Mouse (Mus musculus) frontal cortex, postnatal 25 days (tissue): Measurements from ENCODE around the gene Adat3.
A peak's percentile ranks its signal among the peaks of the same experiment; 100 is the strongest.

Experiments used
- DNase-seq, 2 experiments: peaks; one replicate each; pipeline ENCODE4 v3.0.0; 2022; ENCODE audit warnings: low spot score in 2 of 2

Adat3 gene

DNA sequence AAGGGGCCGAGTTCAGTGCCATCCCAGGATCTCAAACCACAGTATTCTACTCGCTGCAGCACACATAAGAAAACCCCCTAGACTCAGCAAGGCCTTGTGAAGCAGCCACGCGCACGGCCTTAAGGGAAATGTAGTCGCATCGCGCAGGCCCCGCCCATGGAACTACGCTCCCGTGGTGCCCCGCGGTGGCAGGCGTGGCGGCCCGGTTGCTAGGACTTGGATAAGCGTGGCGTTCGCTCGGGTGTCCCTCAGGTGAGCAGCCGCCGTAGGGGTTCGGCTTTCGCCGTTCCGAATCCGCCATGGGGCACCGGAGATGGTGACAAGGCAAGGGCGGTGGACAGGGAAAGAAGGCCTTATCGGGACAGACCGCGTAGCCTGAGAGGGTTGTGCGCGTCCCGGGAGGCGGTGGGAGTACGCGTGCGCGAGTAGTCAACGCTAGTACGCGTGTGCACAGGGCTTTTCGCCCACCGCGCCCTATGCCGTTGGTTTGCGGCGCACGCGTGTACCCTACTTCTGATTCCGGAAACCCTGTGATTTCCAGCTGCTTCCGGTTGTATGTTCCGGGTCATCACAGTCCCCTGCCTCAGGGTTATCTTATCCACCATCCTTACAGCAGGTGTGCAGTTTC lies at the start of gene Adat3, which contains the start of gene Scamp4:
Gene Adat3 (plus strand): TSS at position 183 of the 628 bp plus-strand sequence.
Gene Scamp4 (plus strand): TSS at position 175 of the 628 bp plus-strand sequence.
- peak; percentile 94 to 95 for DNase-seq

DNA sequence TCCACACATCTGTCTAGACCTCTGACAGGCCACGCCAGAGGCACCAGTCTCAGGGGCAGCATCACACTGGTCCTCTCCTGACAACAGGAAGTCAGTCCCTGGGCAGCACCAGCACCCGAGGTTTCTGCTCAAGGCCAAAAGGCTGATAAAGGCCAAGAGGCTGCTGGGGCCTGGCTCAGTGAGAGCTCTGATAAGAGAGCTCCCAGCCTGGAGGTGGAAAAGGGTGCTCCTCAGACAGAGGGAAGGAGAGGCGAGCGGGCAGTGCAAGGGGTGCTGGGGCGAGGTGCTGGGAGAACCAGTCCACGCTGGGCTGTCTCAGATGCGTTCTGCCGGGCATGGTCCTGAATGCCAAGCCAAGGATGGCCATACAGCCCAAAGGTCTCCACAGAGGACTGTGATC lies 49.1 kb upstream of the Adat3 start:
- no peak for DNase-seq

DNA sequence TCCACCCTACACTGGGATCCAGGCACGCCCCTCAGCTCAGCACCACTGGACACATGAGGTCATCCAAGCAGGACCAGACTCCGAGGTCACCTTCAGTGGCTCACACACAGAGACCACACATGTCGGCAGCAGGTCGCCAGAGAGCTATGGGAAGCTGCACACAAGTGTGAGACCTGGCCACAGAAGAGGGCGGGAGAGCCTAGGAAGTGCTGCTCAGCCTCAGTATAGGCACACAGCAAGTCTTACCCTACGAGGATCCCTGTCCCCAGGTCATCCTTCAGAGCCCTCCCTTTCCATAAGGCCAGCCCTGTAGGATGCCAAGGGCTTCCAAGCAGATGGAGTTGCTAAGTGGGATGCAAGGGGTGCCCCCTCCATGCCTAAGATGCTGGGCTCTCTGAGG lies 48.7 kb upstream of the Adat3 start:
- DNase-seq: no peak

DNA sequence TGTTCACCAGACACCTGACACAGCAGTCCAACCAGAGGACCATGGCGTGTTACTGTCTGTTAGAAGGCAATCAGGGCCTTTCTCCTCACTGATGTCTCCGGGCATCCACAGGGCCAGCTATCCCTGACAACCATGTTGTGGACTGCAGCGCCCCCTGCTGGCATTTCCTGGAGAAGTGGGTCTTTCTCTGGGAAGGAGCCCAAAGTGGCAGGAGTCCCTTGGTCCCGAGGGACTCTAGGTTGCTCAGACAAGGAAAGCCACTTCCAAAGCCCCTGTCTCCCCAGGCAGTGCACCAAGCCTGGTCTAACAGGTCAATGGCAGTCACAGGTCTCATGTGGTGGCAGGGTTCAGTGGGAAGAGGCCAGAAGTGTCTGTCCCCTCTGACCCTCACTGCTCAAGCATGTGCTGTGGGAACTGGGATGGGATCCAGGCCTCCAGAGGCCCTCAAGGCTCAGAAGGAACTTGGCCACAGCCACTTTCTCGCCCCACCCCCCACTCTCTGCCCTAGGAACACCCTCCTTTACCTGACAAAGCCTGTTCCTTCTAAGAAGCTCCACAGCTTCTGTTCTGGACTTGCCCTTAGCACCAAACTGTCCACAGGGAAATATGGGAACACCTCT lies 45.2 kb upstream of the Adat3 start:
- DNase-seq: peak; percentile 65 to 70

DNA sequence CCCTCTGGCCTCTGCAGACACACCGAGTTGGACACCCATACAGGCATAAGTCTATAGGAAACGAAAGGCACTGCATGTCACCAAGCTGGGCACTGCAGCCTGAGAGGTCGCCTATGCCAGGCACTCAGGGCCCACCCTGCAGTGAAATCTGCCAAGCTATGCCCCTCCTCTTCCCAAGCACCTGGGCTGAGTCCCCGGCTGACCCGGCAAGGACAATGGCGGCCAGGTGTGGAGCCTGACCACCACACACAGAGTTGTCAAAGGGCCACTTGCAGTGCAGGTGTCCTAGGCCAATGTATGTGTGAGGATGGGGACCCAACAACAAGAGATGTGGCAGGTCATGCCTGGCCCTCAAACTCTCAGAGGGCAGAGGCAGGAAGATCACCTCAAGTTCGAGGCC lies 43.2 kb upstream of the Adat3 start:
- no peak for DNase-seq

DNA sequence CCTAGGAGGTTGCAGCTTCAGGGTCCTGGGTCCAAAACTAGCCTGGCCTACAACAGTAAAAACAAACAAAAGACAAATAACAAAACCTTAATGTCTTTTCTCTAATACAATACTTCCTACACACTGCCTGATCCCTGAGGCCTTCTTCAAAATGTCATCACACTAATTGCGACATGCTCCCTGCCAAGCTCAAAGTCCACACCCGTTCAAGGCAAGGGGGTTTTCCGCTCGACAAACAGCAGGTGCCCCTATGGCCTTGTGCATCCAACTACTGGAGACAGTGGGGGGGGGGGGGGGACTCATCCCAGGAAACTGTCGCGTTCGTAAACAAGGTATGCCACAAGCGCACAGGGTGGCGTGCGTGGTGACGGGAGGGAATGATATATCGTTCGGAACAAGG lies 42.1 kb upstream of the Adat3 start:
- DNase-seq: no peak

DNA sequence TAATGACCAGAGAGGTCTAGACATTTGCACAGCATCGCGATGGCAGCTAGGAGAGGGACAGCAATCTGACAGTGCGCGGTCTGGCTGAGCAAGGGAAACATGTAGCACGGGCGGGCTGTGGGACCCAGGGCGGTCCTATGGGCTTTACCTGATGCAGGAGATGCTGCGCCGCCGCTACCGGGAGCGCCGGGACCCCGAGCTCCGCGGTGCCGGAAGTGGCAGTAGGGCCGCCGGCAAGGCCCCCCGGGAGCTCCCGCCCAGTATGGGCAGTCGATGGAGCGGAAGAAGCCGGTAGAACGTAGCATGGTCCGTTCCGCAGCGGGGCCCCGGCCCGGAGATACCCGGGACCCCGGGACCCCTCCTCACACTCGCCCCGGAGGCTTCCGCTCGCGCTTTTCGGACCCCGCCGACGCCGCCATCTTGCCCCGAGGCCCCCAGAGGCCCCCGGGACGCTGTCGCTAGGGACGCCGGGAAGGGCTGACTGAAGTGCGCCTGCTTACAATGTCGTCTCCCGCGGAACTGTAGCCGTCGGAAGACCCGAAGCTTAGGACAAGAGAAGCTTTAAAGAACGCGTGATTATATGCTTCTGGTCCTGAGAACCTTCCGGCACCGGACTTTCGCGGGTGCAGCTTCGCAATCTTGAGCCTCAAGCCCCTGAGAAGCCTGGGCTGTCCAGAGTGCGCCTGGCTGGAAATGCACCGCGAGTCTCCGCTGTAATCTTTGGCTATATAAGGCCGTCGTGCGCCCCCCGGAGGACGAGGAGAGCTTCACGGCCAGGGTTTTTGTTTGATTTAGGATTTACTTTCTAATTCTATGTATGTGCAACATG lies 41.4 kb upstream of the Adat3 start, which contains the start of gene Rexo1:
Gene Rexo1 (minus strand): TSS at position 445 of the 829 bp plus-strand sequence.
- peak; percentile 92 to 93 for DNase-seq

DNA sequence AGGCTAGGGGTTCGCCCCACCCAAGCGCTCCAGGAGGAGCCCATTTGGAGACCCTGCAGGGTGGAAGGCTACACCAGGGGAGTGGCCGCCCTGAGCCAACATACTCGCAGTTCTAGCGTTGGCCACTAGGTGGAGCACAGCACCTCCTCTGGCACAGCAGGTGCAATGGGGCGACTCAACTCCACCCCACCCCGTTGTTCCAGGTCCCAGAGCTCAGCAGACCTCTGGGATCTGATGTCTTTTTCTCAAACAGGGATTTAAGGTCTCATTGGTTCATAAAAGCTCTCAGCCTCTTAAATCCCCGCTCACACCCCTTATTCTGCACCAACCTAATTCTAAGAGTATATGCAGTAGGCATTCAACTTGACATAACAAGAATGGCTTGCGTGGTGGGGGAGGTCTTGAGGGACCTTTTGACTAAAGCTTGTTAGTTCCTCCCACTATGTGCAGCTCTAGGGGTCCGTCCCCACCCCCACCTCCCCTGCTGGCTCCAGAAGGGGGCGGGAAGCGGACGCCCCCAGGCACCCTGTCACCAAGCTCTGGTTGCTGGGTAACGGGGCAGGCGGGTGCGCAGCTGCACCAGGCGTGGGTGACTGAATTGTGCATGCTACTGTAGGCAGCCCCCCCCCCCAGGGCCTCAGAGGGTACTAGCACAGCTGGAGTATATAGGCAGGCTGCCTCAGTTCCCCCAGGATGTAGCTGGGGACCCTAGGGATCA lies 36.1 kb upstream of the Adat3 start:
- peak; percentile 87 to 91 for DNase-seq

DNA sequence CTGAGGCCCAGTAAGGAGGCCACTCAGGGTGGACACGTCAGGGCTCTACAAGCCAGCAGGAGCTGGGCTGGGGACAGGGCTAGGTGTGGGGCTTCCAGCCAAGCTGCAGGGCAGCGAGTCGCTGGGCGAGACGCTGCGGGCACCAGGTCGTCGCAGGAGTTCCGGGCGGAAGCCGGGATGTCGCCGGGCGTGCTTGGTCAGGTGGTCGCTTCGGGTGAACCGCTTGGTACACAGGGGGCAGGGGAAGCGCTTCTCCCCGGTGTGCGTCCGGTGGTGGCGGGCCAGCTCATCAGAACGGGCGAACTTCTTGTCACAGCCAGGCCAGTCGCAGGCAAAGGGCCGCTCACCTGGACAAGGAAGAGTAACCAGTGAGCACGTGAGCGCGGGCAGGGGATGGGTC lies 33.8 kb upstream of the Adat3 start:
- no peak for DNase-seq

DNA sequence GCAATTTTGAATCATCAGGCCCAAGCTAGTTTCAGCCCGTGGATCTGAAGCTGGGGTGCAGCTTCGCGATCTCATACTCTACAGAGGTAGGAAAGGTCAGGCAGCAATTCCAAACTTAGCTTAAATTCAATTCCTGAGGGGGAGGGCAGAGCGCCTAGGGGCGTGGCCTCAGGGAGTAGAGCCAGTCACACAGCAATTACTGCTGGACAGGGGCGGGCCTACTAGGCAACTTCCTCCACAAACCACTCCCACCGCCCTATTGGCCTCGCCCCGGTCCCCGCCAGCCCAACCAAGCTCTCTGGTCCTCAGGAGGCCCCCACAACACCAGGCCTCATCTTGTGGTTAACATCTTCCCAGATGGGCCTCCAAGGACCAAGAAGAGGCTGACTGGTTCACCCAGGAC lies 33.0 kb upstream of the Adat3 start:
- no peak for DNase-seq

DNA sequence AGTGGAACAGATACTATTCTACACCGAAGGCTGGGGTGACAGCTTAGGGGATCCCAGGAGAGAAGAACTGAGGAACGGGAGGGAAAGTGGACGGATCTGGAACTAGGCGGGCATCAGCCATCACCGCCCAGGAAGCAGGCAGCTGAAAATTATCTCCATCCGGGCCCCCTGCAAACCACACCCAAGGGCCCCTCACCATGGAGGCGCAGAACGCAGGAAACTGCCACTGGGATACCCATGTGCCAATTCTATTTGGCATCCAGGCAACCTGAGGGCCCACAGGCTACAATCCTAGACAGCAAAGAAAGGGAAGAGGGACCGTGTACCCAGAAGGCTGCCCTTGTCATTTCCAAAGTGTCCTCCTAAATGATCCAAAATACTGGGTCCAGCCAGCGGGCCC lies 32.3 kb upstream of the Adat3 start:
- DNase-seq: no peak

DNA sequence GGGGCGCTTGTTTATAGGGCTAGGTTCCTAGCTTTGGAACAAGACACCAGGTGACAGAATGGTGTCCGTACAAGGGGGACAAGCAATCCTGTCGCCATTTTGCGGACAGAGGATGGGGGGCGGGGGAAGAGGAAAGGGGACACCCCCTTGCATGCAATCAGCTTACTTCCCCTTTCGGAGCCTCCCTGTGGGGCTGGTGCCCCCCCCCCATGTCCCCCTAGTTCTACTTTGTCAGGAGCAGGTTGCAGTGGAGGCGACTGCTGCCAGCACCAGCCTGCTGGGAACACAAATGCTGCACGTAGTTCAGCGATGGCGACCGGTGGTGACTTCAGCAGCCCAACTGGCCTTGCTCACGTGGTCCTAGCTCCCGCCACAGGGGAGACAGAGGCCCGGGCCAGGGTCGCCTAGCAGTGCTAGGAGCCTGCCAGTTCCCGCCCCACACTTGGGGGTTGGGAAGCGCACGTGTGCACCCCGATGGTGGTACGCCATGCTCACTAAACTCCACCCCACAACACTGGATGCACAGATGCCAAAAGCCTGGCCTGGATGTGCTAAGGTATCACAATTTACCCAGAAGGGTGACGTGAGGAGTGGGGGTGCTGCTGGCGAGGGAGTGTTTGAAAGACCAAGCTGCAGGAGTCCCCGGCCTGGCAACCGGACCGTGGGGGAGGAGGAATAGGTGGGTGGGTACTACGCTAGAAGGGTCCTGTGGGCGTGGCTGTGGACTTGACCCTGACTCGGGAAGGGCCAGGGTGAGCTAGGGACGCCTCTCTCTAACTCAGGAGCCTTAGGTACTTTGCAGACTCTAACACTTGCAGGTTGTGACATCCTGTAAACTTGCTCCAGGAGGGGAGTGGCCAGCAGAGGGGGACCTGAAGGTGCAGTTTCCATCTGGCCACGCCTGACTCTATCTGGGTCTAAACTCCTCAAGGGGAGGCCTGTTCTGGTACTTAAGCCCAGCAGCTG lies 31.5 kb upstream of the Adat3 start:
- no peak for DNase-seq

DNA sequence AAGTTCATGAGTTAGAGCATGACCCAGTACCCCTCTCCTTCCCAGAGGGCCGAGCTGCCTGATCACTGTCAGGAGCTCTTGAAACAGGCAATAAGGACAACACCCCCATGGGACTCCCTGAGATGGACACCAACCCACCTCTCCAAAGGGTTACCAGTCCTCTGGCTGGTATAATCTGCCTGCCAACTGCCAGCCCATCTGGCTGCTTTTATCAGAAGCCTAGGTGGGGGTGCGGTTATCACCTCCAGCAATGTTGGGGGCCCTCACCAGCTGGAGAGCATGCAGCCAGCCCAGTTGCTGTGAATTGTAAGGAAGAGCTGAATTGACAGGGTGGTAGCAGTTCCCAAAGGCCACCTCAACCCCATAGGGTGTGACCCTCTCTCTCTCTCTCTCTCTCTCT lies 30.2 kb upstream of the Adat3 start:
- no peak for DNase-seq

DNA sequence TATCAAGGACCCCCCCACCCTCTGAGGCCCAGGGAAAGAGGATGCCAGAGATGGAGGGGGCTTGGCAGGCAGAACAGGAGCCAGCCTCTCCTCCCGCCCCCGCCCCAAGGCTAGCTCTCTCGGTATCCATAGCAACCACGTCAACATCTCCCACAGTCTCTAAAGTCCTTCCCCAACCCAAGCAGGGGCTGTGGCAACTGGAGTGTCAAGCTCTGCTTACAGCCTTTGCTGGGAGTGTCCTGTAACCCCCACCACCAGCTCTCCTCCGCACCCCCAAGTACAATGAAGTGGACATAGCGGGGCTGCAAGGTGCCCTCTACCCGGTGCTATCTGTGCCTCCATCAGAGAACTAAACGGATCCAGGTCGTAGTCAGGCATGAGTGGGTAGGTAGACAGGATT lies 28.7 kb upstream of the Adat3 start:
- DNase-seq: no peak

DNA sequence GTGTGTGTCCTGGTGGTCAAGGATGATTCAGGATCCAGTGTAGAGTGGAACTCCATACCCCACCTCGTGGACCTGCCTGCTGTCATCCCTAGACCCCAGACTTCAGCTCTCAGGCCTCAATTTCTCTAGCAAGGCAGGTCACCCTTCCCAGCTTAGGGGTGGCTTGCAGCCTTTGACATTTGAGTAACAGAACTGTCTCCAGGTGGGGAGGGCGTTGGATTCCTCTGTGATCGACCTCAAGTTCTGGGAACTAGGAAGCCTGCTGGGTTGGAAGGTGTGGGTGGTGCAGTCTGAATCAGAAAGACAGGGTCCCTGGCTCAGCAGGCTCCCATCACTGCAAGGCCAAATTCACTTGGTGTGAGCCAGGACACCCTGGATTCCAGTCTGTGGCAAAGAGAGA lies 27.8 kb upstream of the Adat3 start:
- no peak for DNase-seq

DNA sequence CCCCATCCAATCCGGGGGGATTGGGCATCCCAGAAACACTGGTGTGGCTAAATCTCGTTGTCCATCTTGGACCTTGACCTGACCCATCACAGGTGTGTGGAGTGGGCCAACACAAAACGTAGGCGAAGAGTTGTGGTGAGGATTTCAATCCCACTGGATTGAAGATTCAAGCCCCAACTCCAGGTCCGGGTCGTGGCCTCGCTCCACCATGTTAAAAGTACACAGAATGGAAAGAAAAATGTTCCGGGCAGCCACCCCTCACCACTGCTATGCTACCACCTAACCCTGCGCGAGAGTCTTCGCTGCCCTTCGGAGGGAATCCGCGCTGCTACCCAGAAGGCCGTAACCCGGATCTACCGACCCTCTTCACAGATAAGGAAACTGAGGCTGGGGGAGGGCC lies 26.8 kb upstream of the Adat3 start:
- no peak for DNase-seq

DNA sequence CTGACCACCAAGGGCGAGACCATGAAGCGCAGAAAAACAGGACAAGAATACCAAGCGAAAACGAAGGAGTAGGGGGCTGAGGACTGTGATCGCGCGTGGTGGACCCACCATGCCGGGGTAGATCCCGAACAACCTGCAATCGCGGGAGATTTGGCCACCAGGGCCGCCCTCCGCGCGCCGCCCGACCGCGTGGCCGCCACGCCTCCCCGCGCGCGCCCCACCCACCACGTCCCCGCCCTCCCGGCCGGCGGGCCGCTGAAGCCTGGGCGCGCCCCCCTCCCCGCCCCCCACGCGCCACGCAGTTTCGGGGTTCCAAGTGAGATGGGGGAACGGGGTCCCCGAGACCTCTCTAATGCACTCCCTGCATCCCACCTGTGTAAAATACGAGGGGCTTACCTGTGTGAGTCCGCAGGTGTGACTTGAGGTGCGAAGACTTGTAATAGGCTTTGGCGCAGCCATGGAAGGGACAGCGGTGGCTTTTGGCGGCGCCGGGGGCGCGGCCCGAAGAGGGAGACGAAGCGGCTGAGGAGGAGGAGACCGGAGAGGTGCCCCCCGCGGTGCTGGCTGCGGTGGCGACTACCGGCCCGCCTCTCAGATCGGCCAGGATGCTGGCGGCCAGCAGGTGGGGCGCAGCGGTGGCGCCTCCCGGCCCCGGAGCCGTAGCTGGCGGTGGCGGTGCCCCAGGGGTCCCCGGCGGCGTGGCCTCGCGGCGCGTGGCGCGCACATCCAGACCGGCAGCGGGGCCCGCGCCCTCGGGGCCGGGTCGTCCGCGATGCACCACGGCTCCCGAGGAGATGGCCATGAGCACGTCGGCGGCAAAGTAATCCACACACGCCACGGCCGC lies 26.1 kb upstream of the Adat3 start:
- DNase-seq: no peak

DNA sequence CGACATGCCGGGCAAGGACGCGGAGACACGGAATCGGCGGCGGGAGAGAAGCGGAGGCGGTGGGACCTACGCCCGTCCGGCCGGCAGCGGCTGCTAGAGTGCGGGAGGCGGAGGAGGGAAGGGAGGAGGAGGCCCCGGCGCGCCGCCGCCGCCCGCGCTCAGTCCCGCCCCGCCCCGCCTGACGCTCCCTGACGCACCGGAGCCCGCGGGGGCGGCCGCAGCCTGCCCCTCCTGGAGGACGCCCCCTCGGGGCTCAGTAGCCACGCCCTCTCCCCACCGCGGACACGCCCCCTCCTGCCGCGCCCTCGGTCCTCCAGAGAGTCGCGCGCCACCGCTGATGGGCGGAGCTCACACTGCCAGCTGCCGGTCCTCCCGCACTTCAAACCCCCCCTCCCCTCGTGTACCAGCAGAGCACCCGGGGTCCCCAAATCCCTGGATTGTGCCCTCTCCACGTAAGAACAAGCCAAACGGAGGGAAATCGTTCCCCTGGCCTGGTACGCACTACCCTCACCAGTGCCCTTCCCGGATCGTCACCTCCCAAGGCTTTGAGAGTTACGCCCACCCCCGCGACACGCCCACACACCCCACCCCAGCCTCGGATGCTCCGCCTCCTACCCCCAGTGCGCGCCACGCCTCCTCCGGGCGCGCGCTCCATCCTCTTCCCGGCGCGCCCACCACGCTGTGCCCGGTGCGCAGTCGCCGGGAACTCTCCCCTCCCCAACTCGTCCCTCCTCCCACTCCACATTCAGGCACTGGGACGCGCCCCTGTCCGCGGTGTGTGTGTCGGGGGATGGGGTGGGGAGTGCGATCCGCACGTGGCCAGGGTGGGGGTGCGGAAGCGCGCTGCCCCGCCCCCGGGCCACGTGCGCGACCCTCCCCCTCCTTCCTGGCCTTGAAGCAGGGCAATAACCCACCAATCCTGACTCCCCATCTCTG lies 25.2 kb upstream of the Adat3 start, which contains the start of gene Klf16:
Gene Klf16 (minus strand): TSS at position 127 of the 936 bp plus-strand sequence.
- peak; percentile 87 to 91 for DNase-seq
